Mouse (Mus musculus): Measurements from ENCODE around the gene Slc17a1.

- no peak for TF ChIP-seq POLR2A (IDR thresholded peaks at IDR 0.05; ENCODE audit: insufficient read length, low read depth)
- TF ChIP-seq E2F4 (IDR thresholded peaks at IDR 0.05; ENCODE audit: insufficient read depth) = no peak
- no peak for TF ChIP-seq POLR2AphosphoS2 (IDR thresholded peaks at IDR 0.05; ENCODE audit: insufficient read length, low read depth)
- no peak for TF ChIP-seq USF1 (IDR thresholded peaks at IDR 0.05; ENCODE audit: low read depth)
- TF ChIP-seq TCF3 (IDR thresholded peaks at IDR 0.05; ENCODE audit: insufficient read length, low read depth) = no peak
- no peak for TF ChIP-seq MAX (IDR thresholded peaks at IDR 0.05; ENCODE audit: low read depth)
- no peak for TF ChIP-seq MYOD1 (IDR thresholded peaks at IDR 0.05; ENCODE audit: control insufficient read depth in 1 of 3, insufficient read length in 2 of 3, low read depth in 2 of 3)
Observed at GRCm38 (mm10) chr13:23867405-23867804, at the start of gene Slc17a1.
